Mouse (Mus musculus): ENCODE results near the gene Btf3.

Gene Btf3

GRCm38 (mm10) chr13:98340506-98340905 lies 23.7 kb upstream of the Btf3 start:
- DNase-seq (ENCODE audit: low spot score in 2 of 2), result no peak

GRCm38 (mm10) chr13:98336205-98336604 lies 19.4 kb upstream of the Btf3 start:
- DNase-seq (ENCODE audit: low spot score in 2 of 2), result no peak

GRCm38 (mm10) chr13:98332106-98332505 lies 15.3 kb upstream of the Btf3 start:
- no peak for DNase-seq (ENCODE audit: low spot score in 2 of 2)

GRCm38 (mm10) chr13:98325034-98325433 lies 8.2 kb upstream of the Btf3 start:
- DNase-seq (ENCODE audit: low spot score in 2 of 2), result no peak

- DNase-seq (ENCODE audit: low spot score in 2 of 2), result no peak
Observed at GRCm38 (mm10) chr13:98317911-98318310, 1.1 kb upstream of the Btf3 start.

- no peak for DNase-seq (ENCODE audit: low spot score in 2 of 2)
Observed at GRCm38 (mm10) chr13:98317246-98317677, 456 bp upstream of the Btf3 start.

- DNase-seq (ENCODE audit: low spot score in 2 of 2), result no peak
Observed at GRCm38 (mm10) chr13:98316140-98316479, 696 bp downstream of the Btf3 start.

- no peak for DNase-seq (ENCODE audit: low spot score in 2 of 2)
Observed at GRCm38 (mm10) chr13:98315124-98315523, 1.7 kb downstream of the Btf3 start.

- DNase-seq (ENCODE audit: low spot score in 2 of 2), result no peak
Observed at GRCm38 (mm10) chr13:98313631-98314030, 3.2 kb downstream of the Btf3 start.

- DNase-seq (ENCODE audit: low spot score in 2 of 2), result no peak
Observed at GRCm38 (mm10) chr13:98311597-98311996, 5.2 kb downstream of the Btf3 start.

- no peak for DNase-seq (ENCODE audit: low spot score in 2 of 2)
Observed at GRCm38 (mm10) chr13:98308724-98309123, 8.1 kb downstream of the Btf3 start.

GRCm38 (mm10) chr13:98308004-98308403 lies 8.8 kb downstream of the Btf3 start:
- no peak for DNase-seq (ENCODE audit: low spot score in 2 of 2)

- DNase-seq (ENCODE audit: low spot score in 2 of 2), result no peak
Observed at GRCm38 (mm10) chr13:98306852-98307475, 9.8 kb downstream of the Btf3 start.

GRCm38 (mm10) chr13:98306393-98306792 lies 10.4 kb downstream of the Btf3 start:
- no peak for DNase-seq (ENCODE audit: low spot score in 2 of 2)

GRCm38 (mm10) chr13:98305257-98305656 lies 11.5 kb downstream of the Btf3 start:
- no peak for DNase-seq (ENCODE audit: low spot score in 2 of 2)

GRCm38 (mm10) chr13:98298833-98299758 lies 17.7 kb downstream of the Btf3 start:
- DNase-seq (ENCODE audit: low spot score in 2 of 2), result peak; percentile 37 to 67

GRCm38 (mm10) chr13:98297883-98298482 lies 18.8 kb downstream of the Btf3 start:
- DNase-seq (ENCODE audit: low spot score in 2 of 2), result no peak

GRCm38 (mm10) chr13:98296072-98296471 lies 20.7 kb downstream of the Btf3 start:
- DNase-seq (ENCODE audit: low spot score in 2 of 2), result no peak

- DNase-seq (ENCODE audit: low spot score in 2 of 2), result no peak
Observed at GRCm38 (mm10) chr13:98291712-98292111, 25.1 kb downstream of the Btf3 start.

- no peak for DNase-seq (ENCODE audit: low spot score in 2 of 2)
Observed at GRCm38 (mm10) chr13:98290719-98291118, 26.1 kb downstream of the Btf3 start.

- no peak for DNase-seq (ENCODE audit: low spot score in 2 of 2)
Observed at GRCm38 (mm10) chr13:98280990-98281650, 35.7 kb downstream of the Btf3 start.

- DNase-seq (ENCODE audit: low spot score in 2 of 2), result no peak
Observed at GRCm38 (mm10) chr13:98279686-98280085, 37.1 kb downstream of the Btf3 start, which contains the start of gene Gm21976. TSS of gene Gm21976 (plus strand) at chr13:98279887.

All from frontal cortex, postnatal 10 days (tissue).